Mouse (Mus musculus) gastrocnemius, postnatal 4 days (tissue): ENCODE results near the gene Krt18. TPM values are rescaled to one million over a fixed set of nuclear protein-coding genes. Genes with fewer than 3 reads are reported as not detected.
"Not testable (repeated sequence)": the region's sequence is repeated elsewhere in the genome, so short reads cannot be mapped to it uniquely, and the experiment has no call there.

Experiments
- DNase-seq, 2 experiments: peaks; one replicate each; pipeline ENCODE4 v3.0.0; 2021 to 2022; ENCODE audit warnings: low spot score in 2 of 2, mixed read lengths in 2 of 2
- long read RNA-seq, 2 experiments: library from polyadenylated mRNA; stranded (forward); transcript quantifications; one replicate each; pipeline ENCODE4 v2.0.0; 2021
- total RNA-seq, 2 experiments: library from RNA; stranded (reverse); gene quantifications; 2 replicates each; pipeline ENCODE4 v1.2.3; 2021

Krt18 gene
- 1 to 10 TPM; 2.3 to 5.8 TPM for total RNA-seq
- long read RNA-seq, experiment 1, transcript Krt18-201 (7 exons, 1,437 nt): major isoform, 5 of 5 reads
- long read RNA-seq, experiment 1, partial matches to known transcripts: 0 of 5 reads
- long read RNA-seq, experiment 1, other reads (novel, unspliced or antisense): 0 of 5 reads
- long read RNA-seq, experiment 2, transcript Krt18-201 (7 exons, 1,437 nt): major isoform, 7 of 7 reads
- long read RNA-seq, experiment 2, partial matches to known transcripts: 0 of 7 reads
- long read RNA-seq, experiment 2, other reads (novel, unspliced or antisense): 0 of 7 reads

DNA sequence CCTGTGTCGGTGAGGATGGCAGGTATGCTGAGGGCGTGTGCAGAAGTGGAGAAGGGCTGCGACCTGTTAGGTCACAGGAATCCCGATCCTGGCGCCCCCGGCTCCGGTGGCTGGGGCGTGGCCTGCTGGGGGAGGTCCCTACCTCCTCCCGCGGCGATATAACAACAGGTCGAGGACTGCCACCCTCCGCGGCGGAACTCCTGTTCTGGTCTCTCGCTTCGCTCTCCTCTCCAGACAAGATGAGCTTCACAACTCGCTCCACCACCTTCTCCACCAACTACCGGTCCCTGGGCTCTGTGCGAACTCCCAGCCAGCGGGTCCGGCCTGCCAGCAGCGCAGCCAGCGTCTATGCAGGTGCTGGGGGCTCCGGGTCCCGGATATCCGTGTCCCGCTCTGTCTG is at the start of gene Krt18:
Krt18 (plus strand) TSS at position 141 of the 400 bp plus-strand sequence.
- DNase-seq: no peak

DNA sequence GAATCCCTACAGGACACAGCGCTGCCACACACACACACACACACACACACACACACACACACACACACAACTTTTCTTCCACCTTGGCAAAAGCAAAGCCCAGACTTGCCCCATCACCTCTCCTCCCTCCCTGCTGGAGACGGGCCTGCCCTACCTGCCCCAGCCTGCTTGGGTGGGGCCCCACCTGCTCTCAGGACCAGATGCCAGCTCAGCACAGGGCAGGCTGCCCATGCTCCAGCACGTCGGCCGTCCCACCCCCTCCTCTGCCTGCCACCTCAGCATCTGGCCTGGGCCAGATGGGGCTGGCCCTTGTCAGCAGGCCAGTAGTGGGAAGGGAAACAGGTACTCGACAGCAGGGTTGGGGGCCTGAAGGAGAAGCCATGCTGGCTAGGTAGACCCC is 47.1 kb upstream of the Krt18 start:
- no peak for DNase-seq

DNA sequence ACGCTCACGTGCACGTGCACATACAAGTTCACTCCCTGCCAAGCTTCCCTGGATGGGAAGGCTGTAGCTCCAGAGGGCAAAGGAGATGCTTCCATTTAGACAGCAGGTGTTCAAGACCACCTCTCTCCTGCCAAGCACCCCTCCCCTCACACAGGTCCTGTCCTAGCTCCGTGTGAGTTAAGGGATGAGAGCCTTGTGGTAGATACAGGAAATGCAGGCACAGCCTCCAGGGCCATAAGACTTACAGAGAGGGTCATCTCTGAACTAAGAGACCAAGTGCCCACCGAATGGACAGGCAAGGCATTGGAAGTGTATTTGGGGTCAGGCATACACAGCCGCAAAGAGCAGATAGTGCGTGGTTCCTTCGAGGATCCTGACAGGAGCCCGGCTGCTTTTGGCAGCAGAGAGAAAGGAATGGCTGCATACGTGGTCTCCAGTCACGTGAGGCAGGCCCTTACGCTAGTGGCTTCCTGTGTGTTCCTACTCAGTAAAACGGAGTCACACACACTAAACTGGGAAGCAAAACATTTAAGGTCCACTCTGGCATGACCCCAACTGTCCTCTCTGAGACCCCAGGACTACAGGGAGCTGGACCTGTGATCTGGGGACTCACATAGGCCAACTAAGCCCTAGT is 44.5 kb upstream of the Krt18 start:
- DNase-seq: no peak

DNA sequence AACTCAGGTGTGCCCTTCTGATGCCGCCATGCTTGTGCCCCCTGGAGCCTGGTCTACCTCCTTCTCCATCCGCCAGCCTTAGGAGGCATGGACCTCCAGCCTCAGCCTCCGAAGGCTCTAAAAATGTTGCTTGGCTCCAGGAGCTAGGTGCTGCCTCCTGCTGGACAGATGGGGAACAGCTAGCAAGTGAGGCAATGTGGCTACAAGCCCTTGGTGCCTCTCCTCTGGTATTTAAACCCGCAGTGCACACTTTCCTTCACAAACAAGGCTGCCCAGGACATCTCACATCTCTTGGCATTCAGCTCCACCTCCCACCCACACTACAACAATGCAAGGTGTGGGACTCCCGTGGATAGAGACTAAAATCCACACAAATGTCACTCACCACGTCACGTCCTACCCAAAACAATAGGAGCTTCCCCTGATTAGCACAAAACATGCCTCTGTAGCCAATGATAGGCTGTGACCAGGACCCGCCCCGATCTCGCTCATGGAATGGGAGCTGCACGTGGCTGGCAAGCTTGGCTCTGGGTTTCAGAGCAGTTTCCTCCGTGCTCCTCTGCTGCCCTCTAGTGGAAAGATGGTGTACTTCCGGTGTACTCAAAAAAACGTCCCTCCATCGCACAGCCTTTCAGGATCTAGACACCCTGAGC is 43.9 kb upstream of the Krt18 start:
- peak; percentile 84 to 92 for DNase-seq

- DNase-seq: no peak
Observed at GRCm38 (mm10) chr15:101984746-101985145, 43.2 kb upstream of the Krt18 start.

DNA sequence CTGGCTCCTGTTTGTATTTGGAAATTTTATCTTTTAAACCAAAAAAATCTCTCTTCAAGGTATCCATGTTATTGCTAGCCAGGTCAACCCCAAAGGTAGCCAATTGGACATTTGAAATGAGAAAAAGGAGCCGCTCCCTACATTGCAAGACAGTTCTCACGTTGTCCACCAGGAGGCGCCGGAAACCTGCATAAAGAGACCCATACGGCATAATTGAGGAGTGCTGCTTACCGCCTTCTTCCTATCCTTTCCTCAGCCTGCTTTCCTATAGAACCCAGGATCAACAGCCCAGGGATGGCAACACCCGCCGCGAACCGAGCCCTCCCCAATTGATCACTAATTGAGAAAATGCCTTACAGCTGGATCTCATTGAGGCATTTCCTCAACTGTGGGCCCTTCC is 39.9 kb upstream of the Krt18 start:
- DNase-seq: peak; percentile 54 to 73

GRCm38 (mm10) chr15:101988714-101989113 is 39.3 kb upstream of the Krt18 start:
- DNase-seq: no peak

GRCm38 (mm10) chr15:101990946-101991345 is 37.0 kb upstream of the Krt18 start:
- no peak for DNase-seq

- DNase-seq: no peak
Observed at GRCm38 (mm10) chr15:101994365-101994764, 33.6 kb upstream of the Krt18 start.

DNA sequence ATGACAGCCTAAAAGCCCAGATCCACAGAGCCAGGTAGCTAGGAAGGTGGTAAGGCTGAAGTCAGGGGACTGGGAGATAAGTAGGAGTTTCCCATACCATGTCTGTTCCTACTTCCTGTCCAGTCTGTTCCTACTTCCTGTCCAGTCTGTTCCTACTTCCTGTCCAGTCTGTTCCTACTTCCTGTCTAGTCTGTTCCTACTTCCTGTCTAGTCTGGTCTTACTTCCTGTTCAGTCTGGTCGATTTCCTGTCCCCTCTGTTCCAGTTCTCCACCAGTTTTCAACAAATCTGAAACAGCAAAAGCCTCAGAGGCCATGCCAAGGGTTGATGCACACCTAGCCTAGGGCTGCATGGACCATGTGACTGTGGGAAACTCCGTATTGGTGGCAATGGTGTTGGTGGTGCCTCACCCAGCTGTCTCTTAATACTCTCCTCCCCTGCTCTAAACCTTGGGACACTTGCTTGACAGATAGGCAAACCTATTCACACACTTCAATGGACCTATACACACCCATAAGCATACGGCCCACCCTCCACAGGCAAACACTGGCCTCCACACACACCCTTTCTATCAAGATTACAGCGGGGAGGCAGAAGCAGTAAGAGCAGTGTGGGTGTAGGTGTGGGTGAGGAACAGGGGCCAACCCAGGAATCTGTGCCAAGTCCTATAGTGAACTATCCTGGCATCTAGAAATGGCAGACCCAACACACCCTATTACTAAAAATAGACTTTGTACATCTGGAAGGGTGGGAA is 32.3 kb upstream of the Krt18 start:
- DNase-seq: no peak

DNA sequence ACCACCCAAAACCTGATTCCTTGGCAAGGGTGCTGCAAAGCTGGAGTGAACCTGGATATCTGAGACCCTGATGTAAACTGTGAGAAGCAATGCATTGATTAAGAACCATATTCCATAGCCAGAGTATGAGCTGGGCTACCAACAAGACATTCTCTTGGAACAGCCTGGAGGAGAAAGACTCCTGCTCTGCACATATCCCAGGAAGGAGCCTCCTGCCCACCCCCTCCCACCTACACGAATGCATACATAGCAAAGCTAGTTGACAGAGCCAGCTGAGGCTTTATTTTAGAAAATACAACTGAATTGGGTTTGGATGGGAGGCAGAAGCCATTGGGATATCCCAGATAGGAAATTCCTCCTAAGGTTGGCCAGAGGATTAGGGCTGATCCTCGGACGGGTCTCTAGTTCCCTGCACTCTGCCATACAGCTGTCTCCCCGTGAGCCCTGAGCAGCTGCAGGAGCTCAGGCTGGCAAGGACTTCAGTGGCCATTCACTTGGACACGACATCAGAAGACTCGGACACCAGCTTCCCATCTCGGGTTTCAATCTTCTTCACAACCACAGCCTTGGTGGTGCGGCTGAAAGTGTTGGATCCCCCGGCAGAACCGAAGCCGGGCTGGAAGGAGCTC is 31.4 kb upstream of the Krt18 start:
- DNase-seq: not testable (repeated sequence)

DNA sequence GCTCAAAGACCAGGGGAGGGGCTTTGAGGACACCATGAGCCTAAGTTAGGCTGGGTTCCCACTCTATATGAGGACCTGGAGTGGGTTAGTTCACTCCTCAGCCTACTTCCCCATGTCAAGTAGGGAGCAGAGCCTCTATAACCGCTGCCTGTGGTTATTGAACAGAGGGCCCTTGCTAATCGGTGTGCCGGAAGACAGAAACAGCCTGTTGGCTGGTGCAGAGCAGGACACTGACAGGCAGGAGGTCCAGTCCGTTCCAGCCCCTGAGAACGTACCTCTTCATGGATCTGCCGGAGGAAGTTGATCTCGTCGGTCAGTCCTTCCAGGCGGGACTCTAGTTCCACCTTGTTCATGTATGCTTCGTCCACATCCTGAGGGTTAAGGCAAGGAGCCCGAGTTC is 28.8 kb upstream of the Krt18 start:
- DNase-seq: no peak

GRCm38 (mm10) chr15:101999676-102000335 is 28.2 kb upstream of the Krt18 start:
- DNase-seq: no peak

GRCm38 (mm10) chr15:102002646-102003488 is 25.1 kb upstream of the Krt18 start:
- DNase-seq: peak in 1 of 2 experiments; percentile 29

- DNase-seq: no peak
Observed at GRCm38 (mm10) chr15:102003516-102003915, 24.5 kb upstream of the Krt18 start.

GRCm38 (mm10) chr15:102004189-102004588 is 23.8 kb upstream of the Krt18 start, which contains the start of gene Krt8:
Krt8 (minus strand) TSS chr15:102004482.
- no peak for DNase-seq

DNA sequence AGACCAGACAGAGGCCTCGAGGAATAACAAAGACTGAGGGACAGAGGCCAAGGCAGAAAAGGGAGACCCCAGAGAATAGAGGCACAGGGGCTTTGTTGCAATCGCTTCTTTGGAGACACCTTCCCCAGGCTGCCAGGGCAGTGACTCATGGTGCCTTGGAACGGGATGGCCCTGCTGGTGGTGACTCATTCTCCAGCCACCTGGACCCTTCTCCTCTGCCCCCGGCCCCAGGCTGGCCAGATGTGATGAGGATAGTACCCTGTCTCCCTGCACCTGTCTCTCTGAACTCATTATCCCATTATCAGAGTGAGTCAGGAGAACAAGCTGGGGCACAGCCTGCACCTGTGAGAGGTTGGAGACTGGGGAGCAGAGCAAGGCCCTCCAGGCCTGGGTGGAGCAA is 22.7 kb upstream of the Krt18 start:
- DNase-seq: no peak

- DNase-seq: no peak
Observed at GRCm38 (mm10) chr15:102006317-102006716, 21.7 kb upstream of the Krt18 start.
